Mouse (Mus musculus) thymus, postnatal 25 days (tissue): ENCODE measurements at regions not wholly inside any gene's neighbourhood (a gene's known extent, or its start where the extent isn't known, plus 50 kb on each side); places are given as distances from the start of the nearest gene placed in this dataset.

ENCODE experiments used
- DNase-seq: peaks from one replicate; pipeline ENCODE4 v3.0.0; 2022

- no peak for DNase-seq
These were observed 686.9 kb downstream of the 1700064H15Rik start for GRCm38 (mm10) chr3:18941301-18942177.

GRCm38 (mm10) chr3:18960341-18960740 lies 668.1 kb downstream of the 1700064H15Rik start:
- DNase-seq: no peak

DNA sequence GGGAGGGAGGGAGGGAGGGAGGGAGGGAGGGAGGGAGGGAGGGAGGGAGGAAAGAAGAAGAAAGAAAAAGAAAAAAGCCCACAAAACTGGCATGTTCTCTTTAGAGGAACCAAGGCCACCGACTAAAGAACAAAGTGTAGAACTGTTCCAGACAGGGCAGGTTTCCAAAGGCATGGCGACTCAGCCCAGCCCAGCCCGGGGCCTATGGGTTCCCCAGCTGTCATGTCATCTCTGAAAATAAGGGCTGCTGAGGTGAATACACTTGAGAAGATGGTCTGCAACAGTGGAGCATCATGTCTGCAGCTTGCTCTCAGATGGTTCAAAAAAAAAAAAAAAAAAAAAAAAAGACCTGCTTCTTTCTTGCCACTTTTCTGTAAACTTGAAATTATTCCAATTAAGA lies 639.8 kb downstream of the 1700064H15Rik start:
- no peak for DNase-seq

- no peak for DNase-seq
These were observed 638.8 kb downstream of the 1700064H15Rik start for GRCm38 (mm10) chr3:18989577-18990240.

DNA sequence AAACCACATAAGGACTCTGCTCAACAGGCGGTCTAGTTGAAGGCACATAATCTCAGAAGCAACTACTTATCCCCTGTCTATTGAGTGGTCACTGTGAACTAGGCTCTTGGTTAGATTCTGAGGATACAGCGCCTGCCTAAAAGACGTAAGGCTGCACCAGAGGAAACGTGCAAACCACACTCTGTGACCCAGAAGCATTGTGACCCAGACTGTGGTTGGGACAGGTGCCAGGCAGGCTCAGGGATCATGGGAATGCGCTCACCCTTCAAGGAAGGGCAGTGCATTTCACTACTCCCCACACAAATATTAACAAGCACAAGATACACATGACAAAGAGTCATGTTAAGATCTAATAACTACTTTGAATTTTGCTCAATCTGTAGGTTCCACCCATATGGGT lies 628.3 kb downstream of the 1700064H15Rik start:
- no peak for DNase-seq

DNA sequence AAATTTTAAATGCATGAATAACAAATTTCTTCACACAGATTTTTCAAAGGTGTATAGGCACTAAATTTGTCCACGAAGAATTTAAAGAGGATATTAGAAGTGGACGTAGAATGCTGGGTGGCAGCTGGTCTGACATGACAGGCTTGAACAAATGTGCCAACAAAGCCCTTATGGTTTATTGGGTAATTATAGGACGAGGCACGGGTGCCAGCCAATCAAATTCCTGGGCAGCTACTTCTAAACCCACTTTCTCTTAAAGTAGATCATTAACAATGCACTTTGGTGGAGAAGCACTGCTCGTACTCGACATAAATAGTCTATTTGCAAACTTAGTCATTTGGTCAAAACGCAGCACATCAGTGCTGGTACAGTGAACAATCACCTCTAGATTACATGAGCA lies 626.4 kb downstream of the 1700064H15Rik start:
- DNase-seq: no peak

GRCm38 (mm10) chr3:19004792-19005191 lies 623.7 kb downstream of the 1700064H15Rik start:
- no peak for DNase-seq

DNA sequence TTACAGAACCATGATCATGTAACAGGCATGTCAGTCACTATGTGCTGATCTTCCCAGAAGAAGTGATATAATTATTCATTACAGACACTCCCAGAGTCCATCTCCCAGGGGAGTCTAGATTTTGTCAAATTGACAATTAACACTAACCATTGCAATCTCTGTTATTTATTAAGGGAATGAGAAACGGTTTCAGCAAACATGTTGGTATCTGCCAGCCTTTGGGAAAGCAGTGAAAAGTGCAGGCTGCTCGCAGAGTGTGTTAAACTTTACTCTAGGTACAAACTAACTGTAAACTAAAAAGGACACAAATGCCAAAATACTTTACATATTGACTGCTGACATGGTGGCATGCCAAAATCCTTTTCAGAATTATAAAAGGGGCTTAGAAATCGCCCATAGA lies 583.9 kb downstream of the 1700064H15Rik start:
- DNase-seq: no peak

DNA sequence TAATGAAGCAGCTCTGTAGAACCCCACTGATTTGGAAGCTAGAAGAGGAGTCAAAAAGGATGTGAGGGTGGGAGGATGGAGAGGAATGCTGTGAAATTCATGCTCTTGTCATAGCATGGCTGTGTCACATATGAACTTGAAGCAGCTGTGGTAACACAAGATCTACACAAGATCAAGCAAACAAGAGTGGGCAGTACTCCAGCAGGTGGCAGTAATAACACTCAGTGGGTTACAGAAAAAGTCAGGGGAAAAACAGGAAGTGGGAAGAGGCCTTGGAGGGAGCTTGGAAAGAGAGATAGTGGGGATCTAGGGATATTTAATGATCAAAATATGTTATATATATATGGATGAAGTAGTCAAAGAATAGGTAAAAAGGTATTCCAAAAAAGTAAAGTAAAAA lies 582.5 kb downstream of the 1700064H15Rik start:
- DNase-seq: no peak

GRCm38 (mm10) chr3:19046610-19047009 lies 581.9 kb downstream of the 1700064H15Rik start:
- no peak for DNase-seq

- DNase-seq: no peak
These were observed 572.5 kb downstream of the 1700064H15Rik start for GRCm38 (mm10) chr3:19055961-19056360.

DNA sequence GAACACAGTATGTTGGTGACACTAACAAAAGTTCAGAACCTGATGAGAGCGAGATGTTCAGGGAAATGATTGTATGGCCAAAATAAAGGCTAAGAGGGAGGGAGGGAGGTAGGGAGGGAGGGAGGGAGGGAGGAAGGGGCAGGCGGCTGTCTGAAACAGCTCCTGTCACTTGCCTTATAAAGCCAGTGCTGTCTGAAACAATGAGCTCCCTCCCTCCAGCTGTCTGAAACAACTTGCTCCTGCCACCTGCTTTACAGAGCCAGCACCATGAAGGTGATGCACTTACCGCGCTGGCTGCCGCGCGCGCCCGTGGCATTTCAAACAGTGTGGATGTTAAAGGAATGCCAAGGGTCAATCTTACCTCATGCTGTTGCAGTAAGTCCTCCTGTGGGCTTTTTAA lies 571.9 kb downstream of the 1700064H15Rik start:
- DNase-seq: no peak

- DNase-seq: no peak
These were observed 568.3 kb downstream of the 1700064H15Rik start for GRCm38 (mm10) chr3:19059906-19060870.

DNA sequence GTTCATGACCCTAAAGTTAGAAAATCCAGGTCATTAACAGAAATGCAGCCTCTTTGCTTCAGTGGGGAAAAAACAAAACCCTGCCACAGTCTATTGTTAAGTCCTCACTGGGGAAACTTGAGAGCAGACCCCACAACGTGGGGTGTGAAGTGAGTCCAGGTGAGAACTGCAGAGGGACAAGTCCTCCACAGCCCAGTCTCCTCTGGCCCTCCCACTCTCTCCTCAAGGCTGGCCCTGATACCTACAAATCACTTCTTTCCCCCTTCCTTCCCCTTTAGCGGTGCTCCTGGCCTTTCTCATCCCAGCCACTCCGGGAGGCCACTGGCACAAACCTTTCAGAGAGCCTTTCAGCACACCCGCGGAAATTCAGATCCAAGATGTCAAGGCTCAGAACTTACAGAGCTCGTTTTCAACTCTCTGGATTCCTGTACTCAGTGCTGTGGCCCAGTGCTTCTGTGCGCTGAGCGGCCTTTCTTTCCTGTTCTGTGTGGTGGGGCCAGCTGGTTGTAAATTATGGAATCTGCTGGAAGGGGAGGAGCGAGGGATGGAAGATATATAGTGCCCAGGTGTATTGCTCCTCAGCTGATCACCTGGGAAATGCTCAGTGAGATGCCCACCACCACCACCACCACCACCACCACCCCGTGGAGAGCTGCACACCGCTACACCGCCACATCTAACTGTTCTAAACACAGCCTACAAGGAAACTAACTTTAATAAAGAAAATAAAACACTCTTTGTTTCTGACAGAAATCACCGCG lies 566.8 kb downstream of the 1700064H15Rik start:
- DNase-seq: no peak

GRCm38 (mm10) chr3:19062249-19062859 lies 566.1 kb downstream of the 1700064H15Rik start:
- no peak for DNase-seq

DNA sequence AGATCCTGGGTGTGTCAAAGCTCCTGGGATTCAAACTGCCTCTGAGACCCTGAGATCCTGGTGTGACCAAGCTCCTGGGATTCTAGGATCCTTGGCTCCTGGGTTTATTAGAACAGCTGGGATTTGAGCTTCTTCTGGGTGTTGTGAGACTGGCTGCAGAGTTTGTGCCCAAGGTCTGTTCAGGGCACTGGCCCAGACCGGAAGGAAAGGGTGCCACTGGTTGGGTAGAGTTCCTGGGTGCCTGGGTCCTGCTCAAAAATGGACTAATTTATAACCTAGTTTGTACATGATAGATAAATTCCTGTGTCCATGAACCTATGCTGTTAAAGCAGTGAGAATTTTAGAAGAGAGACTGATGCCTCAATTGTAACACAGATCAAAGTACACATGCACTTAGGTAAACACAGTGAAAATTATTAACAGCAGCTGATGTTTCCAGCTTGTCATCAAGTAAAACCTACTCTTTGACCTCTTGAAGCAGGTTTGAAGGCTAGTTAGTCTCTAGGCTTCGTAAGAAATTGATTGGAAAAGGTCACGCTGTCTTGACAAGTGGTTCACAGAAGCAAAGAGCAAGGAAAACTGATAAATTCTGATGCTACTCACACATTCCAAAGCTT lies 561.2 kb downstream of the 1700064H15Rik start:
- DNase-seq: no peak
